In genomic region chr10:17212551-17213309, GRCm38 (mm10) we compare ENCODE assay signal across 8 mouse cellular contexts.
DNase-seq lines count a peak whose midpoint lies in the region; ATAC-seq lines count a peak whose summit lies in the region.

No protein-coding gene starts in this region.

- H3K27me3 ChIP-seq in forebrain, embryonic 15.5 days: no peaks in the 10 kb centered on the region

- WGBS in forebrain, embryonic 15.5 days: 12% methylated on average over 12 of the region's 12 CpGs

- intact Hi-C loops in heart, postnatal 14 days (cut with DNase I): no loop called here

- H3K9me3 ChIP-seq in forebrain, embryonic 15.5 days: no peaks in the 10 kb centered on the region

- H3K9ac ChIP-seq in forebrain, embryonic 15.5 days (replicated peaks): no peak overlapping the region

- no peaks in the 10 kb centered on the region for H3K36me3 ChIP-seq in forebrain, embryonic 15.5 days

- H3K4me3 ChIP-seq in forebrain, embryonic 15.5 days: no peak overlapping the region

- peaks cover 16% of the 10 kb centered on the region for H3K4me1 ChIP-seq in forebrain, embryonic 15.5 days

- peak overlapping the region; percentile 56 for H3K27ac ChIP-seq in forebrain, embryonic 15.5 days (replicated peaks)

- DNase-seq in heart, adult 11 months: peak; percentile 92
- DNase-seq in heart, postnatal 14 days: no peak
- DNase-seq in NIH3T3 (ENCODE audit: low read depth): peak; percentile 68
- no peak for DNase-seq in thymus, postnatal 0 days (ENCODE audit: low spot score)
- DNase-seq in frontal cortex, postnatal 14 days (ENCODE audit: low spot score in 2 of 2): no peak
- DNase-seq in B cell, adult 2 months: no peak

- ATAC-seq in forebrain, embryonic 15.5 days (replicated peaks): peak; percentile 79
- ATAC-seq in megakaryocyte, adult 5-6 weeks (ENCODE audit: poor library complexity, severe bottlenecking): peak; percentile 82

- H3K4me2 ChIP-seq in forebrain, embryonic 15.5 days (replicated peaks): 0 out of 2 replicates have a peak overlapping the region, but pooled peaks have one; percentile 8

Comparison
In these comparisons a context has a peak if more than half of its experiments do, and no peak if none do; other contexts are left out.
1. DNase-seq: peak in heart, adult 11 months (single experiment) and NIH3T3 (single experiment); none in heart, postnatal 14 days (0 of 2), thymus, postnatal 0 days (single experiment), frontal cortex, postnatal 14 days (0 of 2) and B cell, adult 2 months (0 of 2).